Mouse (Mus musculus): ENCODE results near the gene Cmip.

Cmip gene

DNA sequence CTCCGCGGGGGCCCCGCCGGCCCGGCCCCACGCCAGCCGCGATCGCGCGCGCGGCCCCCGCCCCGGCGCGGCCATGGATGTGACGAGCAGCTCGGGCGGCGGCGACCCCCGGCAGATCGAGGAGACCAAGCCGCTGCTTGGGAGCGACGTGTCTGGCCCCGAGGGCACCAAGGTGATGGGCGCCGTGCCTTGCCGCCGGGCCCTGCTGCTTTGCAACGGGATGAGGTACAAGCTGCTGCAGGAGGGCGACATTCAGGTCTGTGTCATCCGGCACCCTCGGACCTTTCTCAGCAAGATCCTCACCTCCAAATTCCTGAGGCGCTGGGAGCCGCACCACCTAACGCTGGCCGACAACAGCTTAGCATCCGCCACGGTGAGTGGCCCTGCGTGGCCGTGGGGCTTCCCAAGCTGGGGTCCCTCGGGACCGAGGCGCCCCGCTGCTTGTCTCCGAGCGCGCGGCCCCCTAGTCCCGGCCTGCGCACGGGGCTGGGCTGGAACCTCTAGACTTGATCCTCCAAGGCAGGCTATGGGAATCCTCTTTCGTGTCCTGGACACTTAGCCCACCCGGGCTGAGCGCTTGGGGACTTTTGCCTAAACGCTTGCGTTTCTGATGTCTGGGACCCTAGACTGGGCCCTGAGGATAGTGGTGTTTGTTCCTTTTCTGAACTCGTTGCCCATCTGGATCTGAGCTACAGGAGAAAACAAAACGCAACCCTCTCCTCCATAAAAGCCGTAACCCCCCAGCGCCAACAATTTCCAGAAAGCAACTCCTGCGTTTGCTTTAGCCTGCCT, at the start of gene Cmip:
Cmip (plus strand) TSS at position 36 of the 792 bp plus-strand sequence.
- 0 out of 2 replicates have a peak, but pooled peaks have one; percentile 24 for ATAC-seq (ENCODE audit: insufficient number of reproducible peaks, low FRiP score, low TSS enrichment)

DNA sequence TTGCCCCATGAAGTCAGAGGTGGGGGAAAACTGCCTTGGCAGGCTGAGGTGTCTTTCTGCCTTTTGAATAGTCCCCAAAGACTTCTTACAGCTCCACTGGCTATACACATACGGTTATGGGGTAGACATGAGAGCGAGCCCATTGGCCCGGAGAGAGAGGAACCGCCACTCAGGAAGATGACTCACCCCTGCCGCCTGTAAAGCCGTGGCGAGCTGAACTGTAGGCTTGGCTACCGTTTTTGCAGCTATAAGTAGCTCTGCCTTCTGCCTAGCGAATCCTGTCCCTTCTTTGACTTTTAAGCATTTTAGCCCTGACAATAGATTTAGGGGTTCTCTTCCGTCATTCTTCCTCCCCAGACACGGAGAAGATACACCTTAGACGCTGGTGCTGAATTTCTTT, 47.7 kb upstream of the Cmip start:
- no peak for ATAC-seq (ENCODE audit: insufficient number of reproducible peaks, low FRiP score, low TSS enrichment)

DNA sequence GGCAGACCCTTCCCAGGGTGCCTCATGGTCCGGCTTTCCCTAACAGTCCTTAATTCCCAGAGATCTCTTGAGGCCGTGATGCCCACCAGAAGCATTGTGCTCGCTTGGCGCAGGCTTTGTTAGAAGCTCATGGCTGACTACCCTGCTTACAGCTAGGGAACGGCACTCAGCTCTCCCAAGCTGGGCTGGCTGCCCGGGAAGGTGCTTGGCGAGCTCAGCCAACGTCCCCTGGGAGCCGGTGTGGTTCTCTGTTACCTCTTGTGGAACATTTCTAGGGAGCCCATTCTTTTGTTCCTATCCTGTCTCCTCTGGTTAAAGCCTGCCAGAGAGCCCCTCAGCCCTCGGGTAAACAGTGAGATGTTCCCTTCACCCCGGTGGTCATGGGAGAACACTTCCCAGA, 44.8 kb upstream of the Cmip start:
- no peak for ATAC-seq (ENCODE audit: insufficient number of reproducible peaks, low FRiP score, low TSS enrichment)

DNA sequence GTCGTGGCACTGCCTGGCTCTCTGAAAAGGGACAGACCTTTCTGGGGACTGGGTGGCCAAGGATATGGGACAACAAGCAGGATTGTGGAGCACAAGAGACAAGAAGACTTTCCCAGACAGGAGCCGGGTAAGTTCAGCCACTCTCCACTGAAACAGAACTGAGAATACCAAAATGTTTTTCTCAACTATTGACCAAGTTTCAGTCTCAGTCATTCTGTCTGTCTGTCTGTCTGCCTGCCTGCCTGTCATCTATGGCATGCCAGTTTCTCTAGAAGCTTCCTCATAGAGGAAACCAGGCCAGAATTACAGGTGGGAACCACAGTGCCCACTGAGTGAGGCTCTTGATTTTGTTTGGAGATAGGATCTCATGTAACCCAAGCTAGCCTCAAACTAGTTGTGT, 39.1 kb upstream of the Cmip start:
- ATAC-seq (ENCODE audit: insufficient number of reproducible peaks, low FRiP score, low TSS enrichment), result no peak

DNA sequence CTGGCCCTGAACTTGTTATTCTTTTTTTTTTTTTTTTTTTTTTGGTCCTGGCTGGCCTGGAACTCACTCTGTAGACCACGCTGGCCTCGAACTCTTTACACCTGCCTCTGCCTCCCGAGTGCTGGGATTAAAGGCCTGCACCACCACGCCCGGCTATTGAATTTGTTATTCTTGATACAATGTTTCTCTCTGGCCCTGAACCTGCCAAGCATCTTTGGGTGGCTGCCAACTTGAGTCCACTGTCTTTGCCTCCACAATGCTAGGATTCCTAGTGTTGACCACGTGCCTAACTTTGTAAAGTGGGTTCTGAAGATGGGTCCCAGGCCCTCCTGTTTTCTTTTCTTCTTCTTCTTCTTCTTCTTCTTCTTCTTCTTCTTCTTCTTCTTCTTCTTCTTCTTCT, 34.5 kb upstream of the Cmip start:
- ATAC-seq (ENCODE audit: insufficient number of reproducible peaks, low FRiP score, low TSS enrichment), result no peak

DNA sequence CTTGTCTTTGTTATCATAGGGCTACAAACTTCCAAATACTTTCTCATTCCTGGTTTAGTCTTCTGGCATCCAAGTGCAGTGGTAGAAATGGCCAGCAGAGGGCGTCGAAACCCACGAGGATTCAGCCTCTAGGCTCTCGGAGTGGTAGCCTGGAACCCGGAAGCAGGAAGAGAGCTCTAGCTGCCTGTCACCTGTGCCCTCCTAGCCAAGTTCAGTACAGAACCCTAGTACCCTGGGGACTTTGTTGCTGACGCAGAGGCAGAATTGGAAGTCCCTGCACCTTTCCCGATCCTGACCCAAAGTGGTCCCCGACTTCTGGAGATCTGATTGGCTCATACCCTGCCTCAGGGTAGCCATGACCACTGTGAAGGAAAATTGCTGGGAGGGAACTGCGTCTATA, 32.2 kb upstream of the Cmip start:
- ATAC-seq (ENCODE audit: insufficient number of reproducible peaks, low FRiP score, low TSS enrichment), result peak; percentile 79

DNA sequence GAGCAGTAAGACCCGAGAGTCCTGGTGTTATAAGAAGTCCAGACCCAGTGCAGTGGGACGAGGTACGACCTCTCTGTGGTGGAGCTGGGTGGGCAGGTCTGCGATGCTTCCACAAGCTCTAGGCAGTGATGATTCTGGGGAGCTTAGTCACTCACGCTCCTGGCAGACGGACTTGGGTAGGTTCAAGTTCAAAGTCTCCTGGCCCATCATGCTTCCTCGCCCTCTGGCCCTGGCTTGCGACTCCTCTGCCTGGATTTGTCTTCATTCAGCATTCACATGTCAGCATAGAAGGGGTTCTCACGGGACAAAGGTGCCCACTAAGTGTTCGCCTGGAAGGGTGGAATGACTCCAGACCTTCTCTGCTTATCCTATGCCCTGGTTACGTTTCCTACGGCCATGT, 30.6 kb upstream of the Cmip start:
- no peak for ATAC-seq (ENCODE audit: insufficient number of reproducible peaks, low FRiP score, low TSS enrichment)

DNA sequence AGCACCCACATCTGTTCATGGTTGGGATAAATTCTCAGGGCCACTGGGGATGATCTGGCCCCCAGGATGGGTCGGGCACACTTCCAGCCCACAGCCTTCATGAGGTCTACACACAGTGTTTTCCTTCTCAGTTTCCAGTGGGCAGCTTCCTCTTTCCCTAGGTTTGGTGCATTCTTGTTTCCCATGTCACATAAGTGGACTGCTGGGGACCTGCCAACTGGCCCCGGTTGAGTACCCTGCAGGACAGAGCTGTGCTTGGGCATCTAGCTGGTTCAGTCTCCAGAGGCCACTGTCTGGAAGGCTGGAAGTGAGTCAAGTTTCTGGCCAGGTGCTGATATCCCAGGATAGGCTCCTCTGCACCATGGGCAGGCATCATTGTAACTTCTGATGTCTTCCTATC, 29.5 kb upstream of the Cmip start:
- ATAC-seq (ENCODE audit: insufficient number of reproducible peaks, low FRiP score, low TSS enrichment), result no peak

DNA sequence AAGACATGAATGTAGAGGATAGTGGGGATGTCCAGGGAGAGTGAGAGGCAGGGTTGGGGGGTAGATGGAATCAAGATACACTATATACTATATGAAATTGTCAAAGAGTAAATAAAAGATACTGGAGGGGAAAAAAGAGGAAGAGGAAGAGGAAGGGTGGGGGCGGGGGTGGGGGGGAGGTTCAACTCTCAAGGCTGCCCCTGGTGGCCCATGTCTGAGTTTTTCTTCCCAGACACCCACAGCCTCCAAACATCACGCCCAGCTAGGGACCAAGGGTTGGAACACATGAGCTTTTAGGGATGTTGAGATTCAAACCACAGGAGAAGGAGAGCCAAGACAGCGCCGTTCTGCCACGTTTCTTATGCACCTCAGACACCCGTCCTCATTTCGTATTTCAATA, 23.7 kb upstream of the Cmip start:
- ATAC-seq (ENCODE audit: insufficient number of reproducible peaks, low FRiP score, low TSS enrichment), result no peak

DNA sequence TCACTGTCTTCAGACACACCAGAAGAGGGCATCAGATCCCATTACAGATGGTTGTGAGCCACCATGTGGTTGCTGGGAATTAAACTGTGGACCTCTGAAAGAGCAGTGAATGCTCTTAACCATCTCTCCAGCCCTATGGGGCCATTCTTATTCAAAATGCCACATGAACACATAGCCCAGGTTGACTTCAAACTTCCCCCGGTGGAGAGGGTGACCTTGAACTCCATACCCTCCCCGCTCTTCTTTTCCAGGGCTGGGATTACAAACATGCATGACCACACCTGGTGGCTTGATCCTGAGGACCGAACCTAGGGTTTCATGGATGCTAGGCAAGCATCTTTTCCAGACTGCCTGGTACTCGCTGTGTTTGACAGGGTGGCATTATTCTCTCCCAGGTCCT, 20.3 kb upstream of the Cmip start:
- no peak for ATAC-seq (ENCODE audit: insufficient number of reproducible peaks, low FRiP score, low TSS enrichment)

DNA sequence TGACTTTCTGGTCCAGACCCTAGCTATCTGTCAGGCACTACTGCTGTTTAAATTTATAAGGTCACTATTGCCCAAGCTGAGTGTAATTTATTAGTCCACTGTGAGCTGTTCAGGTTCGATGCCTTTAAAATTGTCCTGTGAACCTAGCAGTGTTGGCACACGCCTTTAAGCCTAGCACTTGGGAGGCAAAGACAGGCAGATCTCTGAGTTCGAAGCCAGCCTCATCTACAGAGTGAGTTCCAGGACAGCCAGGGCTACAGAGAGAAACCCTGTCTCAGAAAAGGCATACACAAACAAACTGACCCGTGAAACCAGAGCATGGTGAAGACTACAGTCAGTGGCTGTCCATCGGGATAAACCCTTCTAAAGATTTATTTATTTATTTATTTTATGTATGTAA, 16.5 kb upstream of the Cmip start:
- ATAC-seq (ENCODE audit: insufficient number of reproducible peaks, low FRiP score, low TSS enrichment), result no peak

DNA sequence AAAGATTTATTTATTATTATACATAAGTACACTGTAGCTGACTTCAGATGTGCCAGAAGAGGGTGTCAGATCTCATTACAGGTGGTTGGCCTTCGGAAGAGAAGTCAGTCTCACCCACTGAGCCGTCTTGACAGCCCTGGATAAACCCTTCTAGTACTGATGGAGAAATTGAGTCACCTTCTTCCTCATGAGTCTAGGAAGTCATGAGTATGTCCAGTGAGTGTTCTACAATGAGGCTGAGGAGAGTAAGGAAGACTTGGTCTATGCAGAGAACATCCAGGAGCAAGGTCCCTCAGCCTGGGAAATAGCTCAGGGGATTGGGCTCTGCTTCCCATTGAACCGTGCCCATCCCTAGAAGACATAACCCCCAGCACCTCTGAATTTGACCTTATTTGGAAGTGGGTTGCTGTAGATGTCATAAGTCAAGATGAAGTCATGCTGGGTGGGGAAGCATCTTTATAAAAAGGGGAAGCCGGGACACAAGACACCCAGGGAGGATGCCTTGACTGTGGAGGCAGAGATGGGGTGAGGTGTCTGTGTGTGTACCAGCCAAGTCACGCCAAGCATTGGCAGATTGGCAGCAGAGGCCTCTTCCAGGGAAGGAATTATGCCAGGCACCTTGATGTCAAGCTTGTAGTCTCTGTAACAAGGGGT, 15.9 kb upstream of the Cmip start:
- ATAC-seq (ENCODE audit: insufficient number of reproducible peaks, low FRiP score, low TSS enrichment), result no peak

DNA sequence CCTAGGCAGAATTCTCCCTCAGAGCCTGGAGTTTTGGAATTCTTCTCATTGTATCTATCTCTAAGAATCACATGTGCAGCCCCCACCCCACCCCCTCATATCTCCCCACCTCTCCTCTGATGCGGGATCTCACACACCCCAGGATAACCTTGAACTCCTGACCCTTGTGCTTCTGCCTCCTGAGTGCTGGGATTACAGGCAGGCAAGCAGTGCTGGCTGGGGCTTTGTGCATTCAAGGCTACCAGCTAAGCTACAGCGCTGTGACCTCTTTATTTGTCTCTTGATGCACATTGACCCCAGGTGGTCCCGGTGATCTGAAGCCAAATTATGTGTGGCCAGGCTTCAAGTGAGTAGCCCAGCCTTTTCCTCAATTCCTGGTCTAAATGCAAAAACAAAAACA, 15.0 kb upstream of the Cmip start:
- no peak for ATAC-seq (ENCODE audit: insufficient number of reproducible peaks, low FRiP score, low TSS enrichment)

DNA sequence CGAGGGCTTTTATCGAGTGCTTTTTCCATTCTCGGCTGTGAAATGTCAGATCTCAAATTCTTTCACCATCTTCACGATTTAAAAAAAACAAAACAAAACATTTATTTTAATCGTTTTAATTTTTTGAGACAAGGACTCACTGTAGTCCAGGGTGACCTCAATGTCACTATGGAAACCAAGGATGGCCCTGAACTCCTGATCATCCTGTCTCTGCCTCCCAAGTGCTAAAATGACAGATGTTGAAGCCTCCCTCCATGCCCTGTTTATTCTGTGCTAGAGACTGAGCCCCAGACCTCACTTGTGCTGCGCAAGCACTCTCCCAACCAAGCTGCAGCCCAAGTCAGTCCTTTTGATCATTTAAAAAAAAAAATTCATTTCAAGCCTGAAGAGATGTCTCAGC, 14.6 kb upstream of the Cmip start:
- ATAC-seq (ENCODE audit: insufficient number of reproducible peaks, low FRiP score, low TSS enrichment), result no peak

DNA sequence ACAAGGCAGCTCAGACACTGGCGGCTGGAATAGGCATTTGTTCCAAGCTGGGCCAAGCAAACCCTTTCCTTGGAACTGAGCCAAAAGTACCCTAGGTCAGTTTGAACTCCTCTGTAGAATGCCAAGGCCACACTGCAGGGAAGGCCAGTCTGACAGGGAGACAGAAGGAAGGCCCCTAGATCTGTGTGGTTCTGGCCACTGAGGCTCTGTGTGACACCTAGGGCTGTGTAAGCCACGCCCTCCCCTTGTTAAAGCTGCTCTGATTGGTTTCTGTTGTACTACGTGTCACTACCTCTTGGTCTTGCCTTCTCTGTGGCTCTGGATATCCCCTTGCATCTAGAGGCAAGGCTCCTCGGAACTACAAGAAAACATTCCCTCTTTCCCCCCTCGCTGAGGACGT, 12.3 kb upstream of the Cmip start:
- no peak for ATAC-seq (ENCODE audit: insufficient number of reproducible peaks, low FRiP score, low TSS enrichment)

DNA sequence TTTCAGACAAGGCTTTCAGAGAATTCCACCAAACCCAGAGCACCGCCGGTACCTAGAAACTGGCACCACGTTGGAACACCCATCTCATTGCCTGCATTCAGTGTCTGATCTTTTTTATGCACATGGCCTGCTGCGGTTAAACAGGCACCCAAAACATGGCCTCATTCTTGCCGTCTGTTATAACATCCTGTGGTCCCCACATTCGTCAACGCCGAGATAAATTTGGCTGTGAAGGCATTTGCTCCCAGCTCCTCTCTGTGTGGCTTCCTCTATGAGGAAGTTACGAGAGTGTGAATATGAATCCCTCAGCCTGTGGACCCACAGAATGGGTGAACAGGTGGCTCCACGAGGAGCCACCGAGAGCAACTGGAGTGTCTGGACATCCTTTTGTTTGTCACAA, 8.5 kb upstream of the Cmip start:
- no peak for ATAC-seq (ENCODE audit: insufficient number of reproducible peaks, low FRiP score, low TSS enrichment)

DNA sequence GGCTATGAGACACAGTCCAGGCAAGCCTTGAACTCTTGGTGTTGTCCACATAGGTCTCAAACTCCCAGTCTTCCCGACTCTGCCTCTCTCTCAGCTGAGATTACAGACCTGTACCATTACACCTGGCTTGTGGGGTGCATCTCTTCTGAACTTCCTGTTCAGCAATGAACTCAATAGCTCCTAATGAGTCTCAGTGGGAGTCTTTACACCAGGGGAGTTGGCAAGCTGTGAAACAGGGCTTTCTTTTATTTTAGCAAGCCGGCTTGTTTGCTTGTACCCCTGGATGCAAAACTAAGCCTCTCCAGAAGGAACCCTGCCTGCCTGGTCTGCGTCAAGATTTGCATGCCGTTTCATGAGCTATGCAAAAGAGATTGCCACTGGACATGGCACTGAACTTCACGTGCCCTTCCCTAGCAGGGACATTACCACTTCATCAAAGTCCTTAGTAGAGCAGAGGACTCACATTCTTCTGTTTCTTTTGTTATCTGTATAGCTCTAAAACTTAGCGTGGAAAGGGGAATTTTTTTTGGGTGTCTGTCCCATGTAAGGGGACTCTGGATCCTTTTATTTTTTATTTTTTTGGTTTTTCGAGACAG, 5.7 kb upstream of the Cmip start:
- no peak for ATAC-seq (ENCODE audit: insufficient number of reproducible peaks, low FRiP score, low TSS enrichment)

DNA sequence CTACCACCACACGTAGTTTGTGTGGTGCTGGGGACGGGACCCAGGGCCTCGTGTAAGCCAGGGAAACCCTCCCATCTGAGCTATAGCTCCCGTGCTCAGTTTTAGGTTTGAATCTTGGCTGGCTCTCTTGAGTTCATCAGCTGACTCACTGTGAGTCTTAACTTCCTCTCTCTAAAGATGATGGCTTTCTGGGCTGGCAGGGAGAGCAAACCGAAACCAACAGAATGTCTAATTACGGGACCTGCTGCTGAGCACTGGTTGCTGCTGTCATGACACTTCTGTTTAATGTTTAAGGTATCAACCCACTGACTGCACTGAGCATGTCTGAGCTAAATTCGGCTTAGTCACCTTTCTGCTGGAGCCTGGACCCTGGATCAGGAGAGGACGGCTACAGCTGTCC, 4.2 kb upstream of the Cmip start:
- ATAC-seq (ENCODE audit: insufficient number of reproducible peaks, low FRiP score, low TSS enrichment), result no peak

DNA sequence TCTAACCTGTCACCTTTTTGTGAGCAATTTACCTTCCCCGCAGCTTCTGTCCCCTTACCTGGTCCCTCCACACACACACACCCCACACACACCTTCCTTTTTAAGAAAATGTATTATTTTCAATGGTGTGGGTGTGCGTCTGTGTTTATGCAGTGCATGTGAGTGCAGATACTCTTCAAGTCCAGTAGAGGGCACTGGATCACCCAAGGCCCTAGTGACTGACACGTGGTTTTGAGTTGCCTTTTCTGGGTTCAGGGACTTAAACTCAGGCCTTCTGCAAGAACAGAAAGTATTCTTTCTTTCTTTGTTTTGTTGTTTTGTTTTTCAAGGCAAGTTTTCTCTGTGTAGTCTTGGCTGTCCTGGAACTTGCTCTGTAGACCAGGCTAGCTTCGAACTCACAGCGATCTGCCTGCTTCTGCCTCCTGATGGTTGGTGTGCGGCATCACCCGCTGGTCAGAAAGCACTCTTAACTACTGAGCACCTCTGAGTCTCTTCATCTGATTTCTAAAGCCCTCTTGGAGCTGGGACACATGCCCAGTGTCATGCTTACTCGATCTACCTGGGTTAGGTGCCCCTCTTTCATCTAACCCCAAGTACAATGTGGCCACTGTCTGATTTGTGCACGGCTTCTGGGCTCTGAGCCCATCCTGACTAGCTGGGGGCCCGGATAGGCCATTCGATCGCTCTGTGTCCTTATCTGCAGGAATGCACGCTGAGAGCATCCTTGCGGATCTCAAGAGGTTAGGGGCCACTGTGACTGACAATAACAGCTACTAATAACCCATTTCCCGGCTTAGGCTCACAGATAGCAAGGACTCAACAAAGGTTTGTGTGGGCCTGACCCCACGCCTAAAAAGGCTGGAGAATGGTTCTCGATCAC, 3.2 kb upstream of the Cmip start:
- no peak for ATAC-seq (ENCODE audit: insufficient number of reproducible peaks, low FRiP score, low TSS enrichment)

DNA sequence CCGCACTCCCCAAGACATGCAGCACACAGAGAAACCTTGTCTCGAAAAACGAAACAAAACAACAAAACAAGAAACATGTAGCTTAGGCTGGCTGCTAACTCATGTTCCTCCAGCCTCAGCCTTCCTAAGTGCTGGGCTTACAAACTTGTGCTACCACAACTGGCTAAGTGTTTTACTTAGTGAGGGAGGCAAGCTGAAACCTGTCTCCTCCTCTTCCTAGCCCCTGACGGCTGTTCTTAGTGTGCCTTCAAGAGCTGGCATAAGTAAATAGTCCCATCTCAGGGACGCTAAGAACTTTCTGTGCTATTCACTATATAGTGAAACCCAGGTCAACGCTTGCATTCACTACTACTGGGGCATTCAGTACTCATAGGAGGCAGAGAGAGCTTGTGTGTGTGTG, 2.4 kb upstream of the Cmip start:
- no peak for ATAC-seq (ENCODE audit: insufficient number of reproducible peaks, low FRiP score, low TSS enrichment)
